In genomic region chr12:79708423-79708733, GRCm38 (mm10) we compare ENCODE assay signal across 8 mouse cellular contexts.
DNase-seq lines count a peak whose midpoint lies in the region; ATAC-seq lines count a peak whose summit lies in the region.

No protein-coding gene starts in this region.

- H3K4me3 ChIP-seq in embryonic facial prominence, embryonic 10.5 days: no peak overlapping the region
- no peak overlapping the region for H3K4me3 ChIP-seq in intestine, embryonic 15.5 days (replicated peaks)

- H3K27ac ChIP-seq in embryonic facial prominence, embryonic 10.5 days (replicated peaks): peak overlapping the region; percentile 80
- H3K27ac ChIP-seq in intestine, embryonic 15.5 days: peak overlapping the region; percentile 83

- DNase-seq in gastrocnemius, adult 18-20 months (ENCODE audit: low spot score): peak; percentile 59
- DNase-seq in gastrocnemius, postnatal 4 days (ENCODE audit: low spot score in 2 of 2): no peak
- no peak for DNase-seq in embryonic facial prominence, embryonic 10.5 days (ENCODE audit: low spot score)
- peak; percentile 88 for DNase-seq in lung, postnatal 10 days
- no peak for DNase-seq in layer of hippocampus, adult 9-11 months

- peaks cover 70% of the 10 kb centered on the region for H3K4me1 ChIP-seq in embryonic facial prominence, embryonic 10.5 days
- peaks cover 24% of the 10 kb centered on the region; the same call in 1 of the 2 replicates for H3K4me1 ChIP-seq in intestine, embryonic 15.5 days (replicated peaks)

- 0 out of 2 replicates have a peak, but pooled peaks cover 6% of the 10 kb centered on the region for H3K27me3 ChIP-seq in embryonic facial prominence, embryonic 10.5 days (replicated peaks; ENCODE audit: low read depth, poor library complexity, severe bottlenecking)
- H3K27me3 ChIP-seq in intestine, embryonic 15.5 days (replicated peaks): no peaks in the 10 kb centered on the region

- ATAC-seq in intestine, embryonic 15.5 days: peak; percentile 66
- ATAC-seq in erythroid progenitor cell, adult 5-6 weeks (replicated peaks; ENCODE audit: low FRiP score, poor library complexity, severe bottlenecking): no peak
- no peak for ATAC-seq in megakaryocyte, adult 5-6 weeks (ENCODE audit: poor library complexity, severe bottlenecking)

- no peak overlapping the region for H3K4me2 ChIP-seq in intestine, embryonic 15.5 days (replicated peaks)

- 80% methylated on average over 5 of the region's 5 CpGs for WGBS in embryonic facial prominence, embryonic 10.5 days
- WGBS in intestine, embryonic 15.5 days: 34% methylated on average over 5 of the region's 5 CpGs

- no peaks in the 10 kb centered on the region for H3K9me3 ChIP-seq in embryonic facial prominence, embryonic 10.5 days
- no peaks in the 10 kb centered on the region for H3K9me3 ChIP-seq in intestine, embryonic 15.5 days

- no peak overlapping the region for H3K9ac ChIP-seq in intestine, embryonic 15.5 days

- H3K36me3 ChIP-seq in embryonic facial prominence, embryonic 10.5 days (replicated peaks): no peaks in the 10 kb centered on the region
- H3K36me3 ChIP-seq in intestine, embryonic 15.5 days: no peaks in the 10 kb centered on the region

Comparison
In these comparisons a context has a peak if more than half of its experiments do, and no peak if none do; other contexts are left out.
1. DNase-seq: peak in gastrocnemius, adult 18-20 months (single experiment) and lung, postnatal 10 days (single experiment); none in gastrocnemius, postnatal 4 days (0 of 2), embryonic facial prominence, embryonic 10.5 days (single experiment) and layer of hippocampus, adult 9-11 months (single experiment).